Mouse (Mus musculus) embryonic fibroblast, embryonic 13.5 days (primary cell): ENCODE results near the gene Dao. TPM values are rescaled to one million over a fixed set of nuclear protein-coding genes. Genes with fewer than 3 reads are reported as not detected.
A peak's percentile ranks its signal among the peaks of the same experiment; 100 is the strongest.

Source experiments
- H3K27ac ChIP-seq: 2 replicates; pipeline ENCODE4 v1.5.1; 2012; ENCODE audit warnings: low read length, control low read depth, inconsistent platforms; ENCODE audit not compliant: insufficient read depth
- H3K4me1 ChIP-seq: 2 replicates; pipeline ENCODE4 v1.6.1; 2011; ENCODE audit warnings: low read length; ENCODE audit not compliant: control insufficient read depth, insufficient read depth
- H3K4me3 ChIP-seq: 2 replicates; pipeline ENCODE4 v1.5.1; 2011; ENCODE audit warnings: mild to moderate bottlenecking, control low read depth, low read length; ENCODE audit not compliant: insufficient read depth
- CTCF ChIP-seq: IDR thresholded peaks from 2 replicates; pipeline ENCODE4 v1.5.1; 2011; ENCODE audit warnings: mild to moderate bottlenecking, control low read depth, low read length, moderate library complexity, borderline replicate concordance; ENCODE audit not compliant: insufficient read depth
- POLR2A ChIP-seq: IDR thresholded peaks from 2 replicates; pipeline ENCODE4 v1.6.1; 2011; ENCODE audit warnings: low read depth, mild to moderate bottlenecking, control low read depth, low read length, moderate library complexity
- polyA plus RNA-seq: library from polyadenylated mRNA; stranded (reverse); fragments of >200 nt; gene quantifications from 2 replicates; pipeline ENCODE4 v1.2.4, GENCODE M21; 2011; ENCODE audit warnings: low read depth; ENCODE audit not compliant: missing spikeins, insufficient read length

The Dao gene
- polyA plus RNA-seq, 1 experiment = not detected

- Histone ChIP-seq H3K4me1 (peaks cover 23% of the 10 kb centered on the region), H3K4me3 (peak overlapping the region; percentile 69), H3K27ac (peak overlapping the region; percentile 97)
- TF ChIP-seq POLR2A = 0 out of 2 replicates have a peak, but pooled peaks have one; percentile 8
- TF ChIP-seq CTCF = no peak
These were observed 11.1 kb upstream of the Dao start for GRCm38 (mm10) chr5:113992339-113992831.

GRCm38 (mm10) chr5:113993031-113993486, 10.4 kb upstream of the Dao start:
- peak overlapping the region; percentile 97 for H3K27ac ChIP-seq
- TF ChIP-seq POLR2A (0 out of 2 replicates have a peak, but pooled peaks have one; percentile 2), CTCF (no peak)
- H3K4me3 ChIP-seq = peak overlapping the region; percentile 69
- H3K4me1 ChIP-seq = peaks cover 23% of the 10 kb centered on the region

- H3K4me3 ChIP-seq = peak within 1 kb of the TSS; percentile 69
- TF ChIP-seq POLR2A (peak; percentile 74), CTCF (no peak)
- H3K4me1 ChIP-seq = peaks cover 23% of the 10 kb centered on the region
- peak within 1 kb of the TSS; percentile 97 for H3K27ac ChIP-seq
These were observed 9.7 kb upstream of the Dao start, which contains the start of gene Ssh1 for GRCm38 (mm10) chr5:113993487-113994465. Gene Ssh1, minus strand, starts transcription at chr5:113993894.

- Histone ChIP-seq H3K4me3 (no peak overlapping the region), H3K4me1 (peaks cover 8% of the 10 kb centered on the region), H3K27ac (no peak overlapping the region)
- TF ChIP-seq CTCF (no peak), POLR2A (no peak)
These were observed 7.0 kb upstream of the Dao start for GRCm38 (mm10) chr5:113996458-113996857.

- H3K4me3 ChIP-seq = no peak overlapping the region
- H3K27ac ChIP-seq = no peak overlapping the region
- H3K4me1 ChIP-seq = peaks cover 5% of the 10 kb centered on the region
- TF ChIP-seq POLR2A = no peak
- no peak for TF ChIP-seq CTCF
These were observed 4.1 kb upstream of the Dao start for GRCm38 (mm10) chr5:113999382-113999781.

GRCm38 (mm10) chr5:114004573-114004972, 1.1 kb downstream of the Dao start:
- no peak overlapping the region for H3K4me3 ChIP-seq
- H3K27ac ChIP-seq = no peak overlapping the region
- TF ChIP-seq POLR2A (no peak), CTCF (no peak)
- no peaks in the 10 kb centered on the region for H3K4me1 ChIP-seq

GRCm38 (mm10) chr5:114005100-114005499, 1.6 kb downstream of the Dao start:
- Histone ChIP-seq H3K4me3 (no peak overlapping the region), H3K4me1 (no peaks in the 10 kb centered on the region), H3K27ac (no peak overlapping the region)
- TF ChIP-seq POLR2A (no peak), CTCF (no peak)

GRCm38 (mm10) chr5:114006974-114007373, 3.5 kb downstream of the Dao start:
- Histone ChIP-seq H3K27ac (no peak overlapping the region), H3K4me1 (no peaks in the 10 kb centered on the region), H3K4me3 (no peak overlapping the region)
- TF ChIP-seq CTCF (no peak), POLR2A (no peak)

- H3K4me3 ChIP-seq = no peak overlapping the region
- TF ChIP-seq CTCF = no peak
- TF ChIP-seq POLR2A = no peak
- H3K27ac ChIP-seq = no peak overlapping the region
- H3K4me1 ChIP-seq = no peaks in the 10 kb centered on the region
These were observed 4.4 kb downstream of the Dao start for GRCm38 (mm10) chr5:114007753-114008453.
